In the genomic region with DNA sequence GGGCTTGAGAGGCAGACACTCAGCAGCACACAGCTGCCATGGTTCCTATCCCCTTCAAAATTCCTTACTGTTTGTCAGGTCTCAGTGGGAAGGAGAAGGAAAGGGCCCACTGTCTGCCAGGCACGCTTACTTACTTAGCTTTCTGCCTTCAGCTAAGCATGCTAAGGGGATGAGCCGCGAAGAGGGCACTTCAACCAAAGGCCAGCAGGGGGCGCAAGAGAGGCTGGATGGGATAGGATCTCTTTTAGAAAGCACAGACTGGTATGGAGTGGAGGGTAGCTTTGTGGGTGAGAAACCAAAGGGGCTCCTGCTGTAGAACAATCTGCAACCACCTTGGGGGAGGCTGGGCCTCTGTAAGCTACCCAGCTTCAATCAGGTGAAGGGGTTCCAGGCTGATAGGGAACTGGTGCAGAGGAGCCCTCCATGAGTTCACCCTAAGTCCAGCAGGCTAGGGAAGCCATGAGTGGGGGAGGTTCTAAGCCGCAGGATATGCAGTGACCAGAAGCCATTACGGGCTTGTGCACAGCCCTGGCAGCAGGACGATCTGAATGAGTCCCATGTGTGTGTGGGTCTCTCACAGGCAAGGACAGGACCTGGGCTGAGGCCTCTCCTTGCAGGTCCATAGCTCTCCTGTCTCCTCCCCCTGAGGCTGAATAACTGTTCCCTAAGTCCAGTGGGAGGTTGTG, we compare ENCODE assay signal across 8 mouse cellular contexts. TPM values are rescaled to one million over a fixed set of nuclear protein-coding genes. Genes with fewer than 3 reads are reported as not detected.
A peak's percentile ranks its signal among the peaks of the same experiment; 100 is the strongest.
DNase-seq lines count a peak whose midpoint lies in the region; TF ChIP-seq lines count a peak whose summit lies in the region.

No protein-coding gene starts in this region.

- no peaks in the 10 kb centered on the region for H3K27me3 ChIP-seq in cerebellum, adult 2 months (ENCODE audit: control insufficient read depth, insufficient read depth, low read length)

- 38% methylated on average over 7 of the region's 7 CpGs for WGBS in cerebellum, adult 2 months

- no peaks in the 10 kb centered on the region for H3K4me1 ChIP-seq in cerebellum, adult 2 months (ENCODE audit: control insufficient read depth, insufficient read depth, low read length)

- peak; percentile 86 for TF ChIP-seq CTCF in cerebellum, adult 2 months (IDR thresholded peaks at IDR 0.05; ENCODE audit: borderline replicate concordance, insufficient read depth, low read depth, low read length)

- H3K4me3 ChIP-seq in cerebellum, adult 2 months (replicated peaks; ENCODE audit: insufficient read depth, low read depth, low read length): no peak overlapping the region

- H3K27ac ChIP-seq in cerebellum, adult 2 months (ENCODE audit: insufficient read depth, low read length): no peak overlapping the region

- peak; percentile 53 for DNase-seq in WW6 (ENCODE audit: low read depth, low spot score)
- peak; percentile 60 to 84 for DNase-seq in cerebellum, adult 2 months
- peak; percentile 76 for DNase-seq in forelimb bud, embryonic 11.5 days (ENCODE audit: low read depth, low spot score)
- peak; percentile 85 for DNase-seq in induced T-regulatory cell, adult 2 months (ENCODE audit: low read depth)
- DNase-seq in left cerebral cortex, adult 11 months (ENCODE audit: low spot score): peak; percentile 59
- DNase-seq in mesoderm, embryonic 11.5 days (ENCODE audit: low read depth, low spot score): peak; percentile 83
- DNase-seq in right cerebral cortex, postnatal 25 days: peak; percentile 63
- DNase-seq in yolk sac, embryonic 10.5 days (ENCODE audit: low spot score): peak; percentile 71

- TF ChIP-seq POLR2A in cerebellum, adult 2 months (IDR thresholded peaks at IDR 0.05; ENCODE audit: borderline replicate concordance, insufficient read depth, low read length): no peak

RNA-seq across cellular contexts. Expression of gene Angpt4, which starts 19.5 kb away (rescaled TPM):
- polyA plus RNA-seq in cerebellum, adult 2 months (2012; rRNA removed): 0.23 and 0.25 TPM in 2 replicates

RNA-seq across cellular contexts. Expression of gene Fam110a, which starts 49.5 kb away (rescaled TPM):
- 8.3 and 8.9 TPM in 2 replicates for polyA plus RNA-seq in cerebellum, adult 2 months (2012; rRNA removed)
